Mouse (Mus musculus): ENCODE measurements around the gene Dgkb. TPM values are rescaled to one million over a fixed set of nuclear protein-coding genes. Genes with fewer than 3 reads are reported as not detected.

The Dgkb gene
- 100 to 1,000 TPM; 166 to 167 TPM for total RNA-seq (2021)
- long read RNA-seq, full-length matches to known transcripts: 49 of 132 reads
- long read RNA-seq, partial matches to known transcripts: 36 of 132 reads
- long read RNA-seq, other reads (novel, unspliced or antisense): 47 of 132 reads

- DNase-seq (ENCODE audit: low spot score in 2 of 2): no peak
Measured at GRCm38 (mm10) chr12:37817426-37817825, at the start of gene Dgkb. Dgkb (plus strand) TSS chr12:37817726.

DNA sequence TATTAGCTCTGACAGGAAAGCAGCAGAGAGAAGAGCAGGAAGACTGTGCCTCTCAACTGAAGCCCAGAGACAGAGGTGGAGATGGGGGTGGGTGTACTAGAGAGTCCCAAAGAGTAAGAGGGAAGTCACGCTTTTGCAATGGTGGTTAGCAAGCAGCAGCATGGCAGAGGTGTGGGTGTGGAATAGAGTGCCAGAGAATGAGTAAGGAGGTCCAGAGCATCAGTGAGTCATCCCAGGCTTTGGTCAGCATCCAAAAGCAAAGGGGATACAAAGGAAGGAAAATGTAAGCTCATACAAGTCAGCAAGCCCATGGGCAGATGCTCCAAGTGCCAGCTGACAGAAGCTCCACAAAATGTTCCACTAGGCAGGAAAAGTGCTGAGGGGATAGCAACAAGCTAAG, 47.7 kb upstream of the Dgkb start:
- peak; percentile 66 to 75 for DNase-seq (ENCODE audit: low spot score in 2 of 2)

DNA sequence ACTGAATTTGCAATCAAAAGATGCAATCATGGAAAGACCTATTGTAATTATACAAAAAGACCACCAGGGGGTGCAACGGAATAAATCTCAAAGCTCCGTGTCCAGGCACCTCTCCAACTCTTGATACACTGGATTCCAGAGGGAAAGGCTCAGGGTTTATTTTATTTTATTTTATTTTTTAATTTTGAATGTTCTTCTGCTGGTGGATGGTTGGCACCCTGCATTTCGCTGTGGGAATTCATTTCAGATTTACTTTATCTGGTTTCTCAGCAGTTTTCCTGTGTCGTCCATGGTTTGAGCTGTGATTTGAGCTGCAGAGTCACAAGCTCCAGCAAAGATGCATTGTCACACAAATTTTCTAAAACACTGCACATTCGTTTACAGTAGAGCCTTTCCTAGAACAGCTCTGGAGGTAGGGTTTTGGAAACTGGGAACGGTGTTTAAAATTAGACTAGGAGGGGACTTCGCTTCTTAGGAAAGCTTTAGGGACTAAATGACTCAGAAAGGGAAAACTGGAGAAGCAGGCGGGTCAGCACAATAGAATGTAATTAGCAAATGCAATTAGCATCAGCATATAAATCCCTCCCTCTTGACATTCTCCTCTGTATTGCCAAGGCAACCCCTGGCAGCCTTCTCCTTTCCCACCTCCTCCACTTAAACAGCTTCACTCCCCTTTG, 43.7 kb upstream of the Dgkb start:
- peak in 1 of 2 experiments; percentile 53 for DNase-seq (ENCODE audit: low spot score in 2 of 2)

DNA sequence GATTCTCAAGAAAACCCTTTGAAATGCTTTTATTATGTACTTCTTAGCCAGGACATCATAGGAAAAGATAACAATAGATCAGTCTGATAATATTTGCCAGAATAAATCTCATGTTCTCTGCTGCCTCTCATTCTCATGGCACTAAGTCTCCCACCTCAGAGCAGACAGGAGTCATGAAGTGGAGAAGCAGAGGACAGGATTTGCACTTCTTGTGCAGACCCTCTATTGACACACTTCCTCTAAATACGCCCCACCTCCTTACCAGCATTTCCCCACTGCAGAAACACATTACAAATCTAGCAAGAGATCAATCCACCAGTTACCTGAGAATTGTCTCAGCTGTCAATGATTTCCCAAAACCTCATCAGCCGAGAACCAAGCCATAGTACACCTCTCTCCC, 42.9 kb upstream of the Dgkb start:
- DNase-seq (ENCODE audit: low spot score in 2 of 2): no peak

GRCm38 (mm10) chr12:37796265-37796928, 21.1 kb upstream of the Dgkb start:
- DNase-seq (ENCODE audit: low spot score in 2 of 2): no peak

DNA sequence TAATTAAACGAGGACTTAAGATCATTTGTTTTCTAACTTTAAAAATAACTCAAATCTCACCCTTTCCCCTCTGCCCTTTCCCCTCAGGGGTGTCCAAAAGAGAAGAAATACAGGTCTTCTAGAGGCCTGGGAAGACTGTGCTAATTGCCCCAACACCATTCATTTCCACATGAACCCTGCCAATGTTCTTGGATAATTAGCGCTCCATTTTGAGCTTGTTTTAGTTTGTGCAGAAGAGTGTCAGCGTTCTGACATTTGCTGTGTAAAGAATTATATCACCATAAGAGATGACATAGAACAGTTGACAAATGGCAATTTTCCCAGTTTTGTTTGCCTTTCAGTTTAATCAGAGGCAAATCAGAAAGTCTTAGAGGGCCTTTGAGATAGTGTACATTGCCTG, 3.4 kb upstream of the Dgkb start:
- peak; percentile 3 to 66 for DNase-seq (ENCODE audit: low spot score in 2 of 2)

GRCm38 (mm10) chr12:37821052-37821810, 3.7 kb downstream of the Dgkb start:
- peak; percentile 11 to 60 for DNase-seq (ENCODE audit: low spot score in 2 of 2)

DNA sequence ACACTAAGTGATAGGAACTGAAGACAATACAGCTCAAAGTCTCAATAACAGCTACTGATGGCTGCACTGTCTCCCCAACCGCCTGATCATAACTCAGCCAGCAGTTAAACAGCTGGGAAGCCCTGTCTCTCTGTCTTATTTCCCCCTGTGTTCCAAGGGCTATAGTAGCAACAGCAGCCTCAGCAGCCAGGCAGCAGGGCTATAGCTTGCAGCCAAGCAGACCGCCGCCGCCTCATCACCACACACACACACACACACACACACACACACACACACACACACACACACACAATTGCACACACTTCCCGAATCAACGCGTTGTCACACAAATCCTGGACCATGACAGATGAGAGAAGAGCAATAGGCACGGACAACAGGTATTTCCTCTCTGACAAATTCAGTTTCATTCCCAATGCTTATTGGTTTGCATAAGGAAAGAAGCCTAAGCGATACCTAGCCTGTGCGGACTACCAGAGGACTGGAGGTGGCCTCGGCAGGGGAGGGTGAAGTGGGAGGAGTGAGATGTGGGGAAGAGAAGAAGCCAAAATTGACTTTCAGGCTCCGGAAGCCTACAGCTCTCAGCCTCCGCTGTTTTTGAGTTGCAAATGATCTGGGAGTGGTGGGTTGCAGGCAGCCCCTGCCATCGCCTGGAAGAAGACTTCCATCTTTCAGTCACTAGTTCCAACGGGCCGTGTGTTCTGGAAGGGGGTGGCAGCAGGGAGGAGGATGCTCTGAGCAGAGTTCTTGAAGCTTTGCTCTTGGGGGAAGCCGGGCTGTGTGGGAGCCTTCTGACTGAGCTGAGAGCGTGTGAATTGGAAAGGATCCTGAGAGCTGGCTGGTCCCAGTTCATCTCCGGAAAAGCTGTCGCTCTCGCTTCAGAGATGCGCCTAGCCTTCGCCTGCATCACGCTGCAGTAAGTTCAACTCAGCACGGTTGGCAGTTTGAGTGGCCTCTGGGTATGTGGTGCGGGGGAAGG, 62.8 kb downstream of the Dgkb start:
- DNase-seq (ENCODE audit: low spot score in 2 of 2): peak; percentile 74 to 89

- peak in 1 of 2 experiments; percentile 43 for DNase-seq (ENCODE audit: low spot score in 2 of 2)
Measured at GRCm38 (mm10) chr12:37881376-37881775, 63.9 kb downstream of the Dgkb start.

- DNase-seq (ENCODE audit: low spot score in 2 of 2): no peak
Measured at GRCm38 (mm10) chr12:37882796-37883195, 65.3 kb downstream of the Dgkb start.

DNA sequence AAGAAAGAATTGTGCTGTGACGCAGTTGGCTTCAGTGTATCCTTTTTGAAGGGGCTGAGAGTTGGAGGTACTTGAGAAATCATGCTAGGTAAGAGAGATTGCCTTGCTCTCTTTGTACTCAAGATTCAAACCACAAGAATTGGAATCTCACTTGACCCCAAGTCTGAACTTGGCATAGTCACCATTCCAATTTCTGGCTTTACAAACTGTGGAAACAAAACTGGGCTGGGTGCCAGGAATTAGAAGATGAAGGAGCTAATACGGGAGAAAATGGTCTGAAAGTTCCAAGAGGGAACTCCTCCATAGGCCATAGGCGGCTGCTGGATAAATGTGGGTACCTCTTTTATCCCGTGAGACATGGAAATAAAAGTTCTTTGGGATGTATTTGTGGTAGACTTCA, 66.3 kb downstream of the Dgkb start:
- no peak for DNase-seq (ENCODE audit: low spot score in 2 of 2)

GRCm38 (mm10) chr12:37888591-37888990, 71.1 kb downstream of the Dgkb start:
- DNase-seq (ENCODE audit: low spot score in 2 of 2): no peak

GRCm38 (mm10) chr12:37889431-37889830, 71.9 kb downstream of the Dgkb start:
- DNase-seq (ENCODE audit: low spot score in 2 of 2): peak in 1 of 2 experiments; percentile 70

- no peak for DNase-seq (ENCODE audit: low spot score in 2 of 2)
Measured at GRCm38 (mm10) chr12:37891336-37891735, 73.8 kb downstream of the Dgkb start.

DNA sequence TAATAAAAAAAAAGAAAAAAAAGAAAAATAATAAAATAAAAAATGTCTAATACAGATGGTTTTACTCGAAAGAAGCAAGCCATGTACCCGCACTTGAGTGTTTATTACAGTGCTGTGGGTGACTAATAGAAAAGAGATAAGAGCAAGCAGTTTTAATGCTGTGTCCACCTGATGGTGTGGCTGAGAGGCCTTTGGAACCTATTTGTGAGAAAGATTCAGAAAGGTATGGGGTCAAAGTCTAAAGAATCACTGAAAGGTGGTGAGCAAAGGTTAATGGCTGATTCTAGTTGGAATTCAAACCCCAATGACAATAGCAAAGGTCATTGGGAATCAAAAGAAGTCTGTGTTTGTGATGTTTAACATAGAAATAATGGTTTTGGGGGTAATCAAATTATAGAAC, 124.6 kb downstream of the Dgkb start:
- DNase-seq (ENCODE audit: low spot score in 2 of 2): no peak

GRCm38 (mm10) chr12:37956193-37956592, 138.7 kb downstream of the Dgkb start:
- DNase-seq (ENCODE audit: low spot score in 2 of 2): no peak

GRCm38 (mm10) chr12:37971482-37971881, 154.0 kb downstream of the Dgkb start:
- DNase-seq (ENCODE audit: low spot score in 2 of 2): no peak

GRCm38 (mm10) chr12:37978498-37979187, 161.1 kb downstream of the Dgkb start:
- DNase-seq (ENCODE audit: low spot score in 2 of 2): peak in 1 of 2 experiments; percentile 33

GRCm38 (mm10) chr12:37985352-37985751, 167.8 kb downstream of the Dgkb start:
- DNase-seq (ENCODE audit: low spot score in 2 of 2): no peak

- no peak for DNase-seq (ENCODE audit: low spot score in 2 of 2)
Measured at GRCm38 (mm10) chr12:37988066-37988591, 170.6 kb downstream of the Dgkb start.

Measured in layer of hippocampus, adult 18-20 months (tissue).